Mouse (Mus musculus) lung, adult 18-20 months (tissue): Measurements from ENCODE around the gene Palld.

ENCODE experiments used
- DNase-seq, 2 experiments: peaks; one replicate each; pipeline ENCODE4 v3.0.0; 2022; ENCODE audit warnings: mixed read lengths in 2 of 2

The Palld gene

GRCm38 (mm10) chr8:61582547-61582946, 319.9 kb downstream of the Palld start:
- DNase-seq: no peak

GRCm38 (mm10) chr8:61581259-61581658, 321.2 kb downstream of the Palld start:
- DNase-seq: no peak

GRCm38 (mm10) chr8:61579831-61580230, 322.7 kb downstream of the Palld start:
- DNase-seq: no peak

- no peak for DNase-seq
Measured at GRCm38 (mm10) chr8:61578754-61579153, 323.7 kb downstream of the Palld start.

- DNase-seq: no peak
Measured at GRCm38 (mm10) chr8:61575096-61575653, 327.3 kb downstream of the Palld start.

GRCm38 (mm10) chr8:61574526-61574925, 328.0 kb downstream of the Palld start:
- no peak for DNase-seq

GRCm38 (mm10) chr8:61573179-61573937, 329.1 kb downstream of the Palld start:
- no peak for DNase-seq

- DNase-seq: no peak
Measured at GRCm38 (mm10) chr8:61572697-61573096, 329.8 kb downstream of the Palld start.

- DNase-seq: no peak
Measured at GRCm38 (mm10) chr8:61570637-61571036, 331.9 kb downstream of the Palld start.

GRCm38 (mm10) chr8:61569721-61570120, 332.8 kb downstream of the Palld start:
- no peak for DNase-seq

GRCm38 (mm10) chr8:61569211-61569610, 333.3 kb downstream of the Palld start:
- no peak for DNase-seq

GRCm38 (mm10) chr8:61563378-61563777, 339.1 kb downstream of the Palld start:
- DNase-seq: no peak

GRCm38 (mm10) chr8:61562626-61563025, 339.9 kb downstream of the Palld start:
- DNase-seq: no peak

GRCm38 (mm10) chr8:61561220-61561619, 341.3 kb downstream of the Palld start:
- DNase-seq: no peak

GRCm38 (mm10) chr8:61559979-61560378, 342.5 kb downstream of the Palld start:
- DNase-seq: no peak

- no peak for DNase-seq
Measured at GRCm38 (mm10) chr8:61559450-61559849, 343.0 kb downstream of the Palld start.

- no peak for DNase-seq
Measured at GRCm38 (mm10) chr8:61558051-61558846, 344.2 kb downstream of the Palld start.

- DNase-seq: no peak
Measured at GRCm38 (mm10) chr8:61557036-61557435, 345.5 kb downstream of the Palld start.

- no peak for DNase-seq
Measured at GRCm38 (mm10) chr8:61556219-61556618, 346.3 kb downstream of the Palld start.

GRCm38 (mm10) chr8:61555343-61555742, 347.1 kb downstream of the Palld start:
- no peak for DNase-seq

GRCm38 (mm10) chr8:61552755-61553402, 349.6 kb downstream of the Palld start:
- DNase-seq: no peak

GRCm38 (mm10) chr8:61552221-61552620, 350.3 kb downstream of the Palld start:
- no peak for DNase-seq
